Mouse (Mus musculus) embryonic facial prominence, embryonic 11.5 days (tissue): ENCODE results near the gene Ccdc28b. TPM values are rescaled to one million over a fixed set of nuclear protein-coding genes. Genes with fewer than 3 reads are reported as not detected.

Source experiments
- polyA plus RNA-seq: library from polyadenylated mRNA; unstranded; fragments of >200 nt; fragmentation: Nextera tagmentation; extraction: Ambion mirVana; gene quantifications from 2 replicates; pipeline ENCODE4 v1.2.1, GENCODE M21; 2014

Ccdc28b gene
- polyA plus RNA-seq, 1 experiment from 2014 or later = 55.8 TPM

Other genes starting within 250 kb of the Ccdc28b start
- gene Zbtb8a, start 245.8 kb downstream of the Ccdc28b start, polyA plus RNA-seq = 6.5 and 7.2 TPM in 2 replicates
- gene Zbtb8b, start 183.1 kb downstream of the Ccdc28b start, polyA plus RNA-seq = 2.4 and 2.8 TPM in 2 replicates
- gene Bsdc1, start 162.4 kb downstream of the Ccdc28b start, polyA plus RNA-seq = 21.2 and 22.0 TPM in 2 replicates
- gene Tssk3, start 132.9 kb downstream of the Ccdc28b start, polyA plus RNA-seq = not detected in 2 replicates
- not detected in 2 replicates for gene Fam229a, start 132.8 kb downstream of the Ccdc28b start, polyA plus RNA-seq
- gene Marcksl1, start 110.4 kb downstream of the Ccdc28b start, polyA plus RNA-seq = 1,559 and 1,563 TPM in 2 replicates
- 271 and 273 TPM in 2 replicates for gene Hdac1, start 81.2 kb downstream of the Ccdc28b start, polyA plus RNA-seq
- 11.3 and 14.2 TPM in 2 replicates for gene Lck, start 50.3 kb downstream of the Ccdc28b start, polyA plus RNA-seq
- 2.9 and 3.2 TPM in 2 replicates for gene Fam167b, start 45.4 kb downstream of the Ccdc28b start, polyA plus RNA-seq
- 284 and 293 TPM in 2 replicates for gene Eif3i, start 23.3 kb downstream of the Ccdc28b start, polyA plus RNA-seq
- gene Tmem234, start 23.3 kb downstream of the Ccdc28b start, polyA plus RNA-seq = 163 and 195 TPM in 2 replicates
- 1.2 and 1.9 TPM in 2 replicates for gene Dcdc2b, start 9.7 kb downstream of the Ccdc28b start, polyA plus RNA-seq
- 22.8 and 23.5 TPM in 2 replicates for gene Iqcc, start 4.8 kb downstream of the Ccdc28b start, polyA plus RNA-seq
- 100 and 101 TPM in 2 replicates for gene Txlna, start 17.1 kb upstream of the Ccdc28b start, polyA plus RNA-seq
- 12.5 and 13.3 TPM in 2 replicates for gene Kpna6, start 48.8 kb upstream of the Ccdc28b start, polyA plus RNA-seq
- gene Tmem39b, start 72.9 kb upstream of the Ccdc28b start, polyA plus RNA-seq = 29.1 and 38.6 TPM in 2 replicates
- 175 and 193 TPM in 2 replicates for gene Khdrbs1, start 118.4 kb upstream of the Ccdc28b start, polyA plus RNA-seq
- gene Ptp4a2, start 187.3 kb upstream of the Ccdc28b start, polyA plus RNA-seq = 325 and 376 TPM in 2 replicates